Mouse (Mus musculus) gonadal fat pad, adult 2 months (tissue): ENCODE measurements at regions not wholly inside any gene's neighbourhood (a gene's known extent, or its start where the extent isn't known, plus 50 kb on each side); places are given as distances from the start of the nearest gene placed in this dataset.

Source experiments
- DNase-seq: peaks from one replicate; pipeline ENCODE4 v3.0.0-alpha.2; 2012; ENCODE audit warnings: low read depth

DNA sequence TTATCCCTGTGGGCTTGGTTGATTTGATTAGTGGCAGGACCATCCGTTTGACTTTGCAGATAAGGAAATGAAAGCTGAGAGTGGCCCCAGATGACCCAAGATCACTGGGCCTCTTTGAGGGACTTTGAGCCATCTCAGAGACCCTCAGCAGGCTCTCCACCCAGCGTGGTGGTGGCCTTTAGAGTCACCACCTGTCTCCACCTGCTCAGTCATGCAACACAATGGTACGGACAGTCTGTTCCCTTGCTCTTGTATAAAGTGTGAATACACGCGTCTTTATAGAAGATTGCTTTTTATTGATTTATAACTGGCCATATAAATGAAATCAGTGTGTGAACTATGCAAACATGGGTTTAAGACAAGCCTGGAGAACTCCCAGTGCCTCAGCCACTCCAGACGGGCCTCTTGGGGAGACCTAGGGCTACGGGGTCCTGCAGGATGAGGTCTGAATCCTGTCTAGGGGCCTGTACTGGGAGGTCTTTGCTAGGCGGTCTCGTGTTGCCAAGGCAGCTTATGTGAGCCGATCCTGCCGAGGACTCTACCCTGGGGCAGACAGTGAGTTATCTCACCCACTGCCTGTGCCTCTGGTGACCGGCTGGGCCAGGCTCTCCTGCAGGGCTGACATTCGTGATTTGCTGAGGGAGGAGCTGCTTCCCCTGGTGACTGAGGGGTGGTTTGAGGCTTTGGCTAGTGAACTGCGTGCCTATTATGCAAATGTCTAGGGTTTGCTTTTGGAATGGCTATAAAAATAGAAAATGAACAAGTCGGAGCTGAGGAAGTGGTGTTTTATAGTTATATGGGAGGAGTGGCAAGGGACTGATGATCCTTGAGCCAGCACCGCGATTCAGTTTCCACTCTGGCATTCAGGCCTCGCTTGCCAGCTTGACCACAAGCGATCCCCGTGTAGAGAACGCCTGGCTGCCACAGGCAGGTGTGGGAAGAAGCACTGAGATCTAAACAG is 176.5 kb downstream of the Fam43a start:
- DNase-seq: no peak

DNA sequence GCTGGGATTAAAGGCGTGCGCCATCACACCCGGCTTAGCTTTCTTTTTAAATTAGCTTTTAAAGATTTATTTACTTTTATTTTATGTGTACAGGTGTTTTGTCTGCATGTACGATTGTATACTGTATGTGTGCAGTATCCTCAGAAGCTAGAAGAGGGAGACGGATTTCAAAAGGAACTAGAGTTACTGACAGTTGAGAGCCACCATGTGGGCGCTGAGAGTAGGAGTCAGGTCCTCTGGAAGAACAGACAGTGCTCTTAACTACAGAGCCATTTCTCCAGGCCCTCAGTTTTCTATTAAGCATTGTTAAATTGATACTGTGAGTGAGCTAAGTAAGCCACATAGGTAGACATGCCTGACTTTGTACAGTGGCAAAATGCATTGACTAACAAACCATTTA is 177.9 kb downstream of the Fam43a start:
- DNase-seq: no peak

DNA sequence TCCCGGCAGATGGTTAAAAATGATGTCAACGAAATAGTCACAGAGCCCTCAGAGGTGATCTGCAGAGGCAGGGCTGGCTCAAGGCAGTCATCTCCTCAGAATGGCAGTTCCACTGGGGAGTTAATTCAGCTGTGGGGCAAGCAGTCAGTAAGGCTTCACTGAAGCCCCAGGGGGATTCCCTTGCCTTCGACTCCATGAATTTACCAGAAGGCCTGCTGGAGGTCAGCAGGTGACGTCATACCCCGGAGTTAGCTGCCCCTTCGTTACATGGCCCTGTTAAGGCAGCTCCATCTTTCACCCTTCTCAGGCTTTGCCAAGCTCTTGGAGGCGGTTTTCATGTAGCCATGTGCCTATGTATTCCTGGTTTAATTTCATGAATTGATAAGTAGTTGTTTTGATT is 178.6 kb downstream of the Fam43a start:
- DNase-seq: no peak

DNA sequence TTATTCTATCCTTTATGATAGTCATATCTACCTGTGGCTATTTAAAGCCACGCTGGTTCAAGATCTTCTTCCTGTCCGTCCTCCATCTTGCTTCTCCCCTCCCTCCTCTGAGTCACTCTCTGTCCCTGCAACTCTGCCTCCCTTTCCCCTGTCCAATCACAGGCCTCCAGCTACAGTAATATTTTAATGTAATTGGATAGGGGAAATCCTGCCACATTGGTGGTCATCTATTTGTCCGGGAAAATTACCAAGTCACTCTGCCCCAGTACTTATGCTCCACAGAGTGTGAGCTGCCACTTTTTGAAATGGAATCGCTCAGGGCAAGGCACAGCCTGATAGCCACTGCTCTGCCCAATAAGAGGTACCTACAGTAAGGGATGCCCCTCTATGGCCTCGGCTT is 179.4 kb downstream of the Fam43a start:
- no peak for DNase-seq

DNA sequence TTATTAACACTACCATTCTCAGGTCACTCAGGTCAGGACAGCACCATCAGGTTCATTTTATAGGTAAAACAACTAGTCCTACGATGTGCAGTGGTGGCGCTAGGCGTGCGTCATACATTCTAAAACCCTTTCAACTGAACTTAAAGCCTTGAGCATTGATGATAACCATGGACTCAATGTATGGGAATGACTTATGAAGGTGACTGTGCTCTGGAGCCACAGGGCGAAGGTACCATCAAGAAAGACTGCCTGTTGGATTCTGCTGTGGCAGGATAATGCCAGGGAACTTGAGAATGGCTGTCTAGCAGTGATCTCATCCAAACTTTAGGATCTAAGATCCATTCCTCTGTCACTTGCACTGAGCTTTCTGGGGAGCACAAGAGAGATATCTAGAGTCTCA is 184.7 kb downstream of the Fam43a start:
- DNase-seq: no peak

DNA sequence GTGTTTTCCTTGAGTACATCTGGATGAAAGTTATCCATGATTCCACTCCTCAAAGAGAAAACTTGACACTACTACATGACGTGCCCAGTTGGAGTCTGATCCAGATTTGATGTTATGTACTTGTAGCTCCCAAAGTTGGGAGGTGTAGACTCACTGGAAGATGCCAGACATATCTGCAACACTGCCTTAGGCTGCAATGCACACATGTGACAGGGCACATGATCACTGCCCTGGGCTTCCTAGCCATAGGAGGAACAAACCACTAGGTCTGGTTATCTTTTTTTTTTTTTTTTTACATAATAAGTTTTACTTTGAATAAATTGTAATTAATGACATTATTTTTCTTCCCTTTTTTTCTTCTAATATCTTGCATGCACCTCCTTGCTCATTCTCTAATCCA is 185.4 kb downstream of the Fam43a start:
- DNase-seq: no peak

DNA sequence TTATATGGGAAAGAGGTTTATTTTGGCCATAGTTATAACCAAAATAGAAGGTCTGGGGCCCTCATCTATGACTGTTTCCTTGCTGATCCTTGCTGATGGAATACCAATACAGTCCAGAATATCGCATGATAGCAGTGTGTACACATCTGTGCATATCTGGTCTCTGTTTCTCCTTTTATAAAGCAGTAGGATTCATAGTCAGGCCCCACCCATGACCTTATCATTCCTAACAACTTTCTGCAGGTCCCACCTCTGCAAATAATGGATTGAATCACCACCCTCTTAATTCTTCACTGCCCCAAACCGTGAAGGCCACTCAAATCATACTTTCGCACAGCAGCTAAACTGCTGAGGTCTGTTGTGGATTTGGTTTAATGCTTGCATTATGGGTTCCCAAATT is 186.5 kb downstream of the Fam43a start:
- DNase-seq: no peak

DNA sequence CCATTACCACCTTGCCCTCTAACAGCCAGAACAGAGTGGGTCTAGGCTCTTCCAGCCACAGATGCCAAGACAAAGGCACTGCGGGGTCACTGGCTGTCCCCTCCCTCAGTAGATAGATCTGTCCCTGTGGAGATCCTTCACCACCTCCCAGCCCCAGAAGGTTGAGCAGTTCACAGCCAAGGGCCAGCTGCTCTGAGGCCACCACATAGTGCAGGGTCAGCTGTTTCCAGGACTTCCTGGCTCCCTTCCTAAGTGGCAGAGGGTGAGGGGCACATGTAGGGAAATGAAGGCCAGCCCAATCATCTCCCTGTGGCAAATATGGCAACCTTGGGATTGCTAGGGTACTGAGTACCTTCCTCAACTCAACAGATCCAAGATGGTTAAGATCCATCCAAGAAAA is 187.8 kb downstream of the Fam43a start:
- DNase-seq: no peak

DNA sequence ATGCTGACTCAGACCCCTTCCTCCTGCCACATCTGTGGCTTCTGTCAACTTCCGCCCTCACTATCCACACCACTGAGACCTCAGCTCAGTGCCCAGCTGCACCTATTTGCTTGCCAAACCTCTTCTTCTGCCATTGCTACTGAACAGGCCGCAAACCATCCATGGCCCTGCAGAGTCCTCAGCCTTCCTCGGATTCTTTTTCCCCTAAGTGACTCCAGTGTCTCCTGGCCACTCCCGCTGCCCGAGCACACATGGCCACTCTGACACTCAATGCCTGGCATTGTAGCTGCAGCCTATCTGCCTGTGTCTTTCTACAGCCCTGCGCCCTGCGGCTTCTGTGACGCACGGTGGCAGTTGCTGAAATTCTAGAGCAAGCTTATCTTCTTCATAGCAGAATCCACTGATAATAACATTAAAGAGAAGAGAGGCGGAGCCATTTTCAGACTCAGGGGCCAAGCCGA is 188.8 kb downstream of the Fam43a start:
- no peak for DNase-seq

DNA sequence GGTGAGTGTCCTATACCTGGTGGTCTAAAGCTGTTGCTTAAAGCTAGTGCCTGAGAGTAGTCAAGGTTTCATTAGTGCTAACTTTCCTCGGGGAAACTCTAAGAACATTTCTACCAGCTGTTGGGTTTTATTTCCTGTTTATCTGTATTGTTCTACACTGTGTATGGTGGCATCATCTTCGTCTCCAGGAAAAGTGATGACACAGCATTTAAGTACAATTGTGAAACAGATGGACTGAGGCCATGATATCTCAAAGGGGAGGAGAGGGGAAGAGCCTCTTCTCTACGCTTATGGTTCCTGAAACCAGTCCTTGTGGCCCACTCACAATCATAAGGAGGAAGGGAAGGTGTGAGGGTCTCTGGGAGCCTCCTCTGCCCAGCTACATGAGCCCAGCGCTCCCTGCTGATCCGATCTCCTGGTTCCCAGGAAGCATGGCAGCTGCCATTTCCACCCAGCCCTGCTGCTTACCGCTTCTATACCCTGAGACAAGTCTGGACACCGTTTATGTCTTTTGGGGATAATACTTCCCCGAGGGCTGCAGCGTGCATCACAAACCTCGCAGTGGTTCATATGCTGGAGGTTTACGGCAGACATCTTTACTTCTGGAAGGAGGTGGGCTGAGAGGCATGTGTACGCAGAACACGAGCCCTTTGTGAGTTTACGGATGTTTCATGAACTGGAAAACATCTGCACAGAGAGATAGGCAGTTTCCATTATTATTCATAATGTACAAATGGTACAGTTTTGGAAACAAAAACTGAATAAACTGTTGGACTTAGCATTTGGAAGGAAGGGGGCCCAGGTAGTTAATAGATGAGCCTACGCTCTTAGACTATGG is 189.6 kb downstream of the Fam43a start:
- no peak for DNase-seq

DNA sequence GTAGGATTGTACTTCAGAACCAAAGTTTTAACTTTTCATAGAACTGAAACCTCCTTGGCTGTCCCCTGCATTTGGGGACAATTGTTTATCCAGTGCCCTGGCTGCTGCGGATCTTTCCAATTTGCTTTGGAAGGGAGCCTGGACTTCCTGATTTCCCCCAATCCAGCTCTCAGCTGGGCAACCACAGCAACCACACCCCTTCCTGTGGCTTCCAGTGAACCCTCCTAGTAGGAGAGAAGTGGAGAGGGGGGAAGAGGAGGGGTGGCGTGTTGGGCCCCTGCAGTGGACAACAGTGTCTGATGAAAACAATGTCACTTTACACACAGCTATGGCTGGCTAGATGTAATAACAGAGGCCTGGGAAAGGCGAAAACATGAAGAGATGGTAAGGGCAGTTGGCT is 190.5 kb downstream of the Fam43a start:
- DNase-seq: no peak

DNA sequence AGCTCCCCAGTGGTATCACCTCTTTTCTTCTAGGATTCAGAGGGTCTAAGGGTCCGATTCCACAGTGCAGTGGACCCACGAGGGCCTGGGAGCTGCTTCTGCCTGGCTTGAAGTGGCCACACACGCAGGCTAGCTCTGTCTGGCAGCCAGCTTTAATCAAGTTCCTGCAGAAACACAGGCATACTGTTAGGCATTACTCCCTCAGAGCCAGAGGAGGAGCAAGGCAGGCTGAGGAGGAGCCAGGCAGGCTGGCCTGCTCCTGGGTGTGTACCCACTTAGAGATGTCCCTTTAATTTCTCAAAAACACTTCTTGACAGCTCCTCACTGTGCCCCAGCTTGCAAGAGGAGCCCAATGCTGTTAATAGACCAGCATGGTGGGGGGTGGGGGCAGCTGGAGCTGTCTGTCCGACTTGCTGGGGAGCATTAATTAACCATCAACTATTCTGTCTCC is 191.1 kb downstream of the Fam43a start:
- DNase-seq: no peak

DNA sequence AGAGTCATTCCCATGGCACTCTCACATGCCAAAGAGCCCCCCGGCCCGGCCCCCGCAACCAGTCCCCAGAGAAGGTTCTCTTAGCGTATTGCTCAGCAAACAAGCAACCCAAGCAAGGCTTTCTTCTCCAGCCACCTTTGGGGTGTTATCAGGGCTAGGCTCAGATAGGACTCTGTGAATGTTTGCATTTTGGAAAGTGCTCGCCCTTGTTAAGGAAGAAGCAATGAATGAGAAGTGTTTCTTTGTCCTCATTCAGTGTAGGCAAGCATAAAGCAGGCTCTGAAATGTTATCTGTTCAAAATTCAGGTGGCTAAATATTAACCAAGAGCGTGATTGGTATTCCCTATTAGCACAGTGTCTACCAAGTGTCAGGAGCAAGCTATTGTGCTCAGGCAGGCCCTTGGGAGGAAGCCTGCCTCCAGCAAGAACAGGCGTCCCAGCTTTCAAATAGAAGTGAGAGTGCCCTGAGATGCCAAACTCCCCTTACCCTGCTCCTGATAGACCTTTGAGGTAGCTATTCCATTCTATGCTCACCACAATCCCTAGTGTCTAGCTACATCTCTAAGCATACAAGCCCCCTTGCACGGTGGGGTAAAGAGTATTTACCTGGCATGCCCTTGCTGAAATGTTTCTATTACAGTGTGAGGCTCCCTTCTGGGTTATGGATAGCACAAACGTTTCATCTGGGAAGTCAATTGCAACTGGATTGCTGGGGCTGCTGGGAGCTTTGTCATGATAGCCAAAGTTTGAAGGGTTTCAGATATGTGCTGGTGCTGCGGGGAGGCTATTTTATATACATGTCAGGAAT is 191.7 kb downstream of the Fam43a start:
- no peak for DNase-seq

DNA sequence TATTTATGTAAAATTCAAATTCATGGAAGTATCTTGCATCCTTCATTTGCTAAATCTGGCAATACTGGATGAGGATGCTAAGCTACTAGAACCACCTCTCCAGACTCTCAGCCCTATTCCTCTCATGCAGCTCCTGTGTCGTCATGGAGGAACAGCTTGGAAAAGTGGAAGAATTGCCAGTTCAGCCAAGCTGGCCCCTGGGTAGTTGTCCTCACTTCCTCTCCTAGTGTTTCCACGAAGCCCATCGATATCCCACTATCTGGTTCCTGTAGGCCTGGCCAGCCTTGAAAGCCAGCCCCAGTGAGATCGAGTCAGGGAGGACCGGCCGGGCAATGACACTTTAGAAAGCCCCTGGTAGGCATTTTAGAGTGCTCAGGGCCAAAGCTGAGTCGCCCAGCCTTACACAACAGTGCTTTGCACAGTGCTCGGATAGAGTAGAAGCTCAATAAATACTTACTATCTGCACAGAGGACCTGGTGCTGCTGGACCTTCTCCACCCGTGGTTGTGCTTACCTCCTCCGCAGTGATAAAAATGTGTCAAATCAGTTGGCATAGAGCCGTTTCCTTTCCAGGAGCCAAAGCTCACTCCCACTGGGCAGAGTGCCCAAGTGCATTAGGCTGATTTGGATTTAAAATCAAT is 193.3 kb downstream of the Fam43a start:
- no peak for DNase-seq

DNA sequence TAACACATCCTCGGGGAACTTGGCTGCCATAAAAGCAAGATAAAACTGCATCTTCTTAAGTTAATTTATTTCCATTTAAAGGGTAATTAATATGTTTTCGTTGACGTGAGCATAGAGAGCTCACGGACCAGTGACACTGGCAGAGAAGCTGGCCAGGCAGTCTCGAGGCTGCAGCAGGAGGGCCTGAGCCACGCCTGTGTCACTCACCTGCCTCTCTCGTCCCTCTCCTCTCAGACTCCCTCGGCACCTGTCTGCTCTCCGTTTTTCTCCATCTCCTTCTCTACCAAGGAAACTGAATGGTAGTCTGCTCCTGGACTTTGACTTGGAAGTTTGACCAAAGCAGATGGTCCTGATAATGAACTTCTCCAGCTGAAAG is 193.8 kb downstream of the Fam43a start:
- DNase-seq: no peak

DNA sequence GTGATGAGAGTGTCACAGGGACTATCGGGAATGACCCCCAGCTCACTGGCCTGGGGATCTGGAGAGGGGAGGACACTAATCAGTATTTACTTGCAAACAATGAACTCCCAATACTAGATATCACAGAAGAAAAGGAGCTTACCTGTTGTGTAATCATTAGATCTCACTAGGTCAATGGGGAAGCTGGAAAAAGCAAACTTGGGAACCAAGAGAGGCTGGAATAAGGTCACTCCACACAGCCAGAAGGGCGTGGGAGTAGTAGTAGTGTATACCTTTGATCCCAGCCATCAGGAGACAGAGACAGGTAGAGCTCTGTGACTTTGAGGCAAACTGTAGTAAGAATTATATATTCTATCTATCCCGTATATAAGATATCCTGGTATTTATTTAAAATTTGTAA is 194.3 kb downstream of the Fam43a start:
- DNase-seq: no peak

DNA sequence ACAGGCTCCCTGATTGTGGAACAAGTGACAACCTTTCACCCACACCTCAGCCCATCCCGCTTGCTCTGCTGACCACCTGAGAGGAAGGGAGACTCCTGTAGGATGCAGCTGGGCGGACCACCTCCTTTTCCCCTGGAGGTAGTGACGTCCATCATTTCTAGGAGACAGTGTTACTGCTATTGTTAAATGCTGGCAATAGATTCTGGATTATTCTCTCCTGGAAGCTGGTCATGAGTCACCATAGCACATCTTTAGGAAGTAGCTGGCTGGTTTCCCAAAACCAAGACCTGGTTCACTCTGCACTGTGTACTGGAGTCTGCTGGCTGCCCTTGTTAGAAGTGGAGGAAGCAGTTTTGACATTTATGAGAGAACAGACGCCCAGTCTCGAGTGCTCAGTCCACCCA is 196.0 kb downstream of the Fam43a start:
- DNase-seq: no peak

DNA sequence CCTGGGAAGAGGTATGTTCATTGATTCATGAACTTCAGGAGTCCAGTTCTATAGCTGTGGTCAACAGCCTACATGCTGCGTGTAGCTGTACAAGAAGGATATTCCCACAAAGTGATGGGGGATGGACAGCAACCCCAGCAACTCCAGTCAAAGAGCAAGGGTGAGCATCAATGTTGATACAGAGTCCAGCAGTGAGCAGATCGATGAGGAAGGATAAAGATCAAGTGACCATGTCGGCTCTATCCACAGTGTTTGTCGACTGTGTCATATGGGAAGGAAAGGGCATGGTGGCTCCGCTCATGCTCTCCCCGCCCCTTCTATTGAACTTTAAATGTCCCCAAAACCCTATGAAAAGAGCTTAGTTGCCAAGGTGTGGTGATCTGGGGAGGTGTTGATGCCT is 196.6 kb downstream of the Fam43a start:
- DNase-seq: no peak

DNA sequence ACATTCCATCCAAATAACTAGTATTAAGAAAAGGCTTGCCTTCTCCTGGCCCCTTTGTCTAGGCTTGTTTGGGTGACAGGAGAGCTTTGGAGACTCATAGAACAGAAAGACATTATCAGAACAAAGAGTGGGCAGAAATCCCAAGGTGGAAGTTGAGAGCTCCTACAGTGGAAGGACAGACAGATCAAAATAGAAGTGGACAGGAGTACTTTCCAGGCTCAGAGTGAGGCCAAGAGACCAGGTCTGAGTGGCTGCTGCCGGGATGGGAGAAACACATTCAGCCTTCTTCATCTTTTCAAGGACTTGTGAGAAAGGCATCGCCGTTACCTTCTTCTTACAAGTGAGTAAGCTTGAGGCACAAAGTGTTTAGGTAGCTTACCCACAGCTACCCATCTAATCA is 197.5 kb downstream of the Fam43a start:
- DNase-seq: no peak

DNA sequence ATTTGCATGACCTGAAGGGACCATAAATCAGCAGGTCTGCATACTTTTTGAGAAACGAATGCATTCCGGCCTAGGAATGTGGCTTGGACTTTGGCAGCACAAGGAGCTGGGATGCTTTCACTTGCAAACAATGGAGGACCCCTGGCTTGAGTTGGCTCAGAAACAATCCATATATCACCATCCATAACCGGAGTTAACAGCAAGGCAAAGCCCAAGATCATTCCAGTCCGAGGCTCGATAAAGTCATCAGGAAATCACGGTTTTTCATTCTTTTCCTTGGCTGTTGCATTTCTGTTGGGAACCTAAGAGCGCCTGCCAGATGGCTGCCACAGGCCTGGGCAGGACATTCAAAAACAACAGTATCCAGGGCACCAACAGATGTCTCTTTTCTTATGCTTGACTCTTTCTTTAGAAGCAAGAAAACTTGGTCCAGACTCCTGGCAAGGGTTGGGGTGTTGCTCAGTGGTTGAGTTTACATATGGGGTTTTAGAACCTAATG is 198.5 kb downstream of the Fam43a start:
- no peak for DNase-seq

DNA sequence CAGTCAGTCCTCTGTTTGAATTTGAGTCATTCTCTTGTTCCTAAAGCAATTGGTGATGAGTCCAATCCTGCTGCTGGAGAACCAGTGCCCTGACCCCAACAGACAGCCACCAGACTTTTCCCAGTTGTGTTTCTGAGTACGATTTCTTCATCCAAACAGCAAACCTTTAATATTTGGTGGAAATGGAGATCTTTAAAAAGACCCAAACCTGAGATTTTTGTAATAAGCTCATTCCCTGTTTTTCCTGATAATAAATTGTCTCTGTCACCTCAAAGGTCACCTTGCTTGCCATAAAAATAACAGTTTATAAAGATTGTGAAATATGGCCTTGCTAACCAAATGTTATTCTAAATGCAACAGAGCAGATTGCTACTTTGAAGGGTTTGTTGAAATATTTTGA is 199.0 kb downstream of the Fam43a start:
- DNase-seq: no peak
